Mouse (Mus musculus): ENCODE results near the gene Ift43. TPM values are rescaled to one million over a fixed set of nuclear protein-coding genes. Genes with fewer than 3 reads are reported as not detected.
A peak's percentile ranks its signal among the peaks of the same experiment; 100 is the strongest.

Ift43 gene
- polyA plus RNA-seq, 1 experiment from 2014 or later, result 80.3 TPM

GRCm38 (mm10) chr12:86074681-86075080 is 7.7 kb upstream of the Ift43 start:
- Histone ChIP-seq H3K4me2 (ENCODE audit: low read depth, low read length) (0 out of 2 replicates have a peak overlapping the region, but pooled peaks have one; percentile 72), H3K27ac (replicated peaks; ENCODE audit: low read depth, low read length) (no peak overlapping the region), H3K4me3 (ENCODE audit: low read depth, low read length) (no peak overlapping the region), H3K36me3 (ENCODE audit: control insufficient read depth, insufficient read depth, low read length) (peaks cover 14% of the 10 kb centered on the region), H3K9me3 (ENCODE audit: control insufficient read depth, low read length) (no peaks in the 10 kb centered on the region), H3K4me1 (ENCODE audit: control insufficient read depth, insufficient read depth, low read length) (peaks cover 9% of the 10 kb centered on the region), H3K9ac (ENCODE audit: low read depth, low read length) (no peak overlapping the region), H3K27me3 (replicated peaks; ENCODE audit: control insufficient read depth, insufficient read depth, low read length) (no peaks in the 10 kb centered on the region)
- no peak for ATAC-seq (ENCODE audit: low read depth)
- no peak for DNase-seq (ENCODE audit: low spot score)
- 85% methylated on average over 12 of the region's 12 CpGs for WGBS

- Histone ChIP-seq H3K4me3 (ENCODE audit: low read depth, low read length) (peak overlapping the region; percentile 52), H3K27ac (replicated peaks; ENCODE audit: low read depth, low read length) (no peak overlapping the region), H3K36me3 (ENCODE audit: control insufficient read depth, insufficient read depth, low read length) (peaks cover 14% of the 10 kb centered on the region), H3K27me3 (replicated peaks; ENCODE audit: control insufficient read depth, insufficient read depth, low read length) (no peaks in the 10 kb centered on the region), H3K9ac (ENCODE audit: low read depth, low read length) (peak overlapping the region; percentile 81; the same call in 1 of the 2 replicates), H3K4me1 (ENCODE audit: control insufficient read depth, insufficient read depth, low read length) (peaks cover 9% of the 10 kb centered on the region), H3K9me3 (ENCODE audit: control insufficient read depth, low read length) (no peaks in the 10 kb centered on the region), H3K4me2 (ENCODE audit: low read depth, low read length) (peak overlapping the region; percentile 72)
- 91% methylated on average over 7 of the region's 7 CpGs for WGBS
- ATAC-seq (ENCODE audit: low read depth), result no peak
- DNase-seq (ENCODE audit: low spot score), result no peak
These were observed 7.0 kb upstream of the Ift43 start for GRCm38 (mm10) chr12:86075358-86075757.

- Histone ChIP-seq H3K36me3 (ENCODE audit: control insufficient read depth, insufficient read depth, low read length) (peaks cover 14% of the 10 kb centered on the region), H3K4me3 (ENCODE audit: low read depth, low read length) (peak overlapping the region; percentile 52), H3K9ac (ENCODE audit: low read depth, low read length) (peak overlapping the region; percentile 81), H3K27ac (replicated peaks; ENCODE audit: low read depth, low read length) (no peak overlapping the region), H3K9me3 (ENCODE audit: control insufficient read depth, low read length) (no peaks in the 10 kb centered on the region), H3K27me3 (replicated peaks; ENCODE audit: control insufficient read depth, insufficient read depth, low read length) (no peaks in the 10 kb centered on the region), H3K4me2 (ENCODE audit: low read depth, low read length) (peak overlapping the region; percentile 72), H3K4me1 (ENCODE audit: control insufficient read depth, insufficient read depth, low read length) (peaks cover 9% of the 10 kb centered on the region)
- DNase-seq (ENCODE audit: low spot score), result peak; percentile 46
- no peak for ATAC-seq (ENCODE audit: low read depth)
- 7% methylated on average over 13 of the region's 13 CpGs for WGBS
These were observed 5.9 kb upstream of the Ift43 start for GRCm38 (mm10) chr12:86076321-86076901.

GRCm38 (mm10) chr12:86077322-86077721 is 5.0 kb upstream of the Ift43 start:
- WGBS, result 13% methylated on average over 8 of the region's 8 CpGs
- DNase-seq (ENCODE audit: low spot score), result no peak
- Histone ChIP-seq H3K36me3 (ENCODE audit: control insufficient read depth, insufficient read depth, low read length) (peaks cover 6% of the 10 kb centered on the region; the same call in 1 of the 2 replicates), H3K4me1 (ENCODE audit: control insufficient read depth, insufficient read depth, low read length) (peaks cover 9% of the 10 kb centered on the region), H3K27me3 (replicated peaks; ENCODE audit: control insufficient read depth, insufficient read depth, low read length) (no peaks in the 10 kb centered on the region), H3K4me2 (ENCODE audit: low read depth, low read length) (peak overlapping the region; percentile 72), H3K27ac (replicated peaks; ENCODE audit: low read depth, low read length) (peak overlapping the region; percentile 98), H3K4me3 (ENCODE audit: low read depth, low read length) (peak overlapping the region; percentile 52), H3K9ac (ENCODE audit: low read depth, low read length) (peak overlapping the region; percentile 81), H3K9me3 (ENCODE audit: control insufficient read depth, low read length) (no peaks in the 10 kb centered on the region)
- ATAC-seq (ENCODE audit: low read depth), result no peak

- H3K27me3 ChIP-seq (replicated peaks; ENCODE audit: control insufficient read depth, insufficient read depth, low read length), result no peaks in the 10 kb centered on the region
- H3K4me2 ChIP-seq (ENCODE audit: low read depth, low read length), result peak overlapping the region; percentile 72
- WGBS, result 10% methylated on average over 11 of the region's 11 CpGs
- 0 out of 2 replicates have a peak, but pooled peaks cover 4% of the 10 kb centered on the region for H3K36me3 ChIP-seq (ENCODE audit: control insufficient read depth, insufficient read depth, low read length)
- H3K27ac ChIP-seq (replicated peaks; ENCODE audit: low read depth, low read length), result peak overlapping the region; percentile 98
- H3K9me3 ChIP-seq (ENCODE audit: control insufficient read depth, low read length), result no peaks in the 10 kb centered on the region
- H3K9ac ChIP-seq (ENCODE audit: low read depth, low read length), result peak overlapping the region; percentile 81
- H3K4me1 ChIP-seq (ENCODE audit: control insufficient read depth, insufficient read depth, low read length), result peaks cover 9% of the 10 kb centered on the region
- DNase-seq (ENCODE audit: low spot score) (no peak), ATAC-seq (ENCODE audit: low read depth) (no peak)
- H3K4me3 ChIP-seq (ENCODE audit: low read depth, low read length), result peak overlapping the region; percentile 52
These were observed 4.6 kb upstream of the Ift43 start for GRCm38 (mm10) chr12:86077736-86078135.

- Histone ChIP-seq H3K4me2 (ENCODE audit: low read depth, low read length) (peak overlapping the region; percentile 72), H3K4me1 (ENCODE audit: control insufficient read depth, insufficient read depth, low read length) (peaks cover 12% of the 10 kb centered on the region), H3K27ac (replicated peaks; ENCODE audit: low read depth, low read length) (peak overlapping the region; percentile 98), H3K4me3 (ENCODE audit: low read depth, low read length) (peak overlapping the region; percentile 52), H3K27me3 (replicated peaks; ENCODE audit: control insufficient read depth, insufficient read depth, low read length) (no peaks in the 10 kb centered on the region), H3K9me3 (ENCODE audit: control insufficient read depth, low read length) (no peaks in the 10 kb centered on the region), H3K9ac (ENCODE audit: low read depth, low read length) (peak overlapping the region; percentile 81), H3K36me3 (ENCODE audit: control insufficient read depth, insufficient read depth, low read length) (0 out of 2 replicates have a peak, but pooled peaks cover 4% of the 10 kb centered on the region)
- WGBS, result 6% methylated on average over 9 of the region's 9 CpGs
- peak; percentile 46 for DNase-seq (ENCODE audit: low spot score)
- ATAC-seq (ENCODE audit: low read depth), result no peak
These were observed 4.2 kb upstream of the Ift43 start for GRCm38 (mm10) chr12:86078176-86078552.

GRCm38 (mm10) chr12:86078553-86079201 is 3.7 kb upstream of the Ift43 start, which contains the start of gene Tgfb3:
Gene Tgfb3, minus strand, starts transcription at chr12:86079041.
- peak; percentile 95 for DNase-seq (ENCODE audit: low spot score)

GRCm38 (mm10) chr12:86079202-86079667 is 3.1 kb upstream of the Ift43 start:
- H3K27me3 ChIP-seq (replicated peaks; ENCODE audit: control insufficient read depth, insufficient read depth, low read length), result no peaks in the 10 kb centered on the region
- H3K4me1 ChIP-seq (ENCODE audit: control insufficient read depth, insufficient read depth, low read length), result peaks cover 15% of the 10 kb centered on the region
- peak; percentile 93 for DNase-seq (ENCODE audit: low spot score)
- H3K4me2 ChIP-seq (ENCODE audit: low read depth, low read length), result peak overlapping the region; percentile 72
- H3K27ac ChIP-seq (replicated peaks; ENCODE audit: low read depth, low read length), result peak overlapping the region; percentile 98
- H3K9ac ChIP-seq (ENCODE audit: low read depth, low read length), result peak overlapping the region; percentile 81
- H3K4me3 ChIP-seq (ENCODE audit: low read depth, low read length), result peak overlapping the region; percentile 52
- peak; percentile 81 for ATAC-seq (ENCODE audit: low read depth)
- no peaks in the 10 kb centered on the region for H3K9me3 ChIP-seq (ENCODE audit: control insufficient read depth, low read length)
- WGBS, result 1% methylated on average over 29 of the region's 31 CpGs
- H3K36me3 ChIP-seq (ENCODE audit: control insufficient read depth, insufficient read depth, low read length), result no peaks in the 10 kb centered on the region

More at GRCm38 (mm10) chr12:86078553-86079201, 3.7 kb upstream of the Ift43 start, which contains the start of gene Tgfb3:
- Histone ChIP-seq H3K27me3 (replicated peaks; ENCODE audit: control insufficient read depth, insufficient read depth, low read length) (no peaks in the 10 kb centered on the region), H3K9me3 (ENCODE audit: control insufficient read depth, low read length) (no peaks in the 10 kb centered on the region), H3K9ac (ENCODE audit: low read depth, low read length) (peak within 1 kb of the TSS; percentile 81), H3K4me1 (ENCODE audit: control insufficient read depth, insufficient read depth, low read length) (peaks cover 15% of the 10 kb centered on the region), H3K27ac (replicated peaks; ENCODE audit: low read depth, low read length) (peak within 1 kb of the TSS; percentile 98), H3K4me3 (ENCODE audit: low read depth, low read length) (peak within 1 kb of the TSS; percentile 52), H3K36me3 (ENCODE audit: control insufficient read depth, insufficient read depth, low read length) (no peaks in the 10 kb centered on the region), H3K4me2 (ENCODE audit: low read depth, low read length) (peak within 1 kb of the TSS; percentile 72)
- ATAC-seq (ENCODE audit: low read depth), result peak; percentile 86
- WGBS, result 1% methylated on average over 25 of the region's 25 CpGs
